ENCODE assay signal across 9 mouse cellular contexts in genomic region chr5:101935893-101936292, GRCm38 (mm10).
DNase-seq lines count a peak whose midpoint lies in the region; ATAC-seq and TF ChIP-seq lines count a peak whose summit lies in the region.
"Had no signal": no experiment of that assay in that cellular context is flagged by ENCODE, and none has a peak within 500 bp of the region (broad histone marks: within the 10 kb centered on the region; RNA-seq: fewer than 3 reads in every experiment).

No protein-coding gene starts in this region.

- no peaks in the 10 kb centered on the region for H3K9me3 ChIP-seq in heart, postnatal 0 days (replicated peaks; ENCODE audit: control insufficient read depth, low read length)
- no peaks in the 10 kb centered on the region for H3K9me3 ChIP-seq in midbrain, postnatal 0 days (ENCODE audit: low read length)

- TF ChIP-seq EP300 in heart, postnatal 0 days (IDR thresholded peaks at IDR 0.05; ENCODE audit: low read depth) = no peak

- no peak for TF ChIP-seq POLR2A in cerebellum, adult 2 months (IDR thresholded peaks at IDR 0.05; ENCODE audit: borderline replicate concordance, insufficient read depth, low read length)

- peak overlapping the region; percentile 46; the same call in 1 of the 2 replicates for H3K27ac ChIP-seq in heart, postnatal 0 days (ENCODE audit: low read depth)
- H3K27ac ChIP-seq in midbrain, postnatal 0 days (ENCODE audit: low read depth, low read length) = no peak overlapping the region
- H3K27ac ChIP-seq in cerebellum, adult 2 months (ENCODE audit: insufficient read depth, low read length) = no peak overlapping the region

- ATAC-seq in heart, postnatal 0 days (ENCODE audit: insufficient read depth, low read depth) = peak; percentile 34
- no peak for ATAC-seq in midbrain, postnatal 0 days (ENCODE audit: low FRiP score)
- ATAC-seq in megakaryocyte progenitor cell, adult 5-6 weeks (replicated peaks; ENCODE audit: poor library complexity) = no peak

- no peak overlapping the region for H3K9ac ChIP-seq in heart, postnatal 0 days (replicated peaks; ENCODE audit: low read depth, low read length)
- no peak overlapping the region for H3K9ac ChIP-seq in midbrain, postnatal 0 days (replicated peaks; ENCODE audit: low read length, poor library complexity, severe bottlenecking)

- H3K4me3 ChIP-seq in heart, postnatal 0 days (ENCODE audit: low read depth, low read length) = no peak overlapping the region
- H3K4me3 ChIP-seq in midbrain, postnatal 0 days (ENCODE audit: low read depth, low read length) = no peak overlapping the region
- H3K4me3 ChIP-seq in cerebellum, adult 2 months (replicated peaks; ENCODE audit: insufficient read depth, low read depth, low read length) = no peak overlapping the region

- H3K27me3 ChIP-seq in heart, postnatal 0 days (ENCODE audit: control insufficient read depth, insufficient read depth, low read length) = no peaks in the 10 kb centered on the region
- H3K27me3 ChIP-seq in midbrain, postnatal 0 days (ENCODE audit: insufficient read depth, low read length) = no peaks in the 10 kb centered on the region
- H3K27me3 ChIP-seq in cerebellum, adult 2 months (ENCODE audit: control insufficient read depth, insufficient read depth, low read length) = no peaks in the 10 kb centered on the region

- TF ChIP-seq CTCF in heart, postnatal 0 days (IDR thresholded peaks at IDR 0.05; ENCODE audit: low read depth) = no peak
- no peak for TF ChIP-seq CTCF in midbrain, postnatal 0 days (IDR thresholded peaks at IDR 0.05)
- TF ChIP-seq CTCF in cerebellum, adult 2 months (IDR thresholded peaks at IDR 0.05; ENCODE audit: borderline replicate concordance, insufficient read depth, low read depth, low read length) = no peak

- 47% methylated on average over 16 of the region's 16 CpGs for WGBS in heart, postnatal 0 days
- 59% methylated on average over 16 of the region's 16 CpGs for WGBS in midbrain, postnatal 0 days
- WGBS in cerebellum, adult 2 months = 69% methylated on average over 16 of the region's 16 CpGs

- H3K4me1 ChIP-seq in heart, postnatal 0 days (ENCODE audit: control insufficient read depth, insufficient read depth) = no peaks in the 10 kb centered on the region; the same call in 1 of the 2 replicates
- H3K4me1 ChIP-seq in midbrain, postnatal 0 days (ENCODE audit: insufficient read depth, low read length) = no peaks in the 10 kb centered on the region
- H3K4me1 ChIP-seq in cerebellum, adult 2 months (ENCODE audit: control insufficient read depth, insufficient read depth, low read length) = peaks cover 4% of the 10 kb centered on the region; the same call in 1 of the 2 replicates

- peaks cover 33% of the 10 kb centered on the region for H3K36me3 ChIP-seq in heart, postnatal 0 days (replicated peaks; ENCODE audit: control insufficient read depth, insufficient read depth, low read length)
- H3K36me3 ChIP-seq in midbrain, postnatal 0 days (ENCODE audit: insufficient read depth, low read length) = peaks cover 34% of the 10 kb centered on the region; the same call in 1 of the 2 replicates
- H3K36me3 ChIP-seq: G1E had no signal

- no peak overlapping the region for H3K4me2 ChIP-seq in heart, postnatal 0 days (ENCODE audit: low read depth, low read length)
- no peak overlapping the region for H3K4me2 ChIP-seq in midbrain, postnatal 0 days (ENCODE audit: low read depth, low read length, poor library complexity, severe bottlenecking)

- peak; percentile 67 for DNase-seq in R1 (ENCODE audit: low read depth, low spot score)
- DNase-seq in embryo, embryonic 9.5 days (ENCODE audit: extremely low spot score) = peak; percentile 45
- peak; percentile 58 for DNase-seq in heart, postnatal 0 days (ENCODE audit: low spot score)
- DNase-seq in kidney, postnatal 14 days = peak; percentile 78
- DNase-seq in midbrain, postnatal 0 days (ENCODE audit: low spot score) = peak; percentile 46
- DNase-seq in right cerebral cortex, postnatal 14 days = no peak
- no peak for DNase-seq in cerebellum, adult 2 months

Comparison
In these comparisons a context has a peak if more than half of its experiments do, and no peak if none do; other contexts are left out.
1. DNase-seq: peak in R1 (single experiment), embryo, embryonic 9.5 days (single experiment), heart, postnatal 0 days (single experiment), kidney, postnatal 14 days (single experiment) and midbrain, postnatal 0 days (single experiment); none in right cerebral cortex, postnatal 14 days (single experiment) and cerebellum, adult 2 months (0 of 2).